Mouse (Mus musculus): Measurements from ENCODE around the gene Vapa.

DNA sequence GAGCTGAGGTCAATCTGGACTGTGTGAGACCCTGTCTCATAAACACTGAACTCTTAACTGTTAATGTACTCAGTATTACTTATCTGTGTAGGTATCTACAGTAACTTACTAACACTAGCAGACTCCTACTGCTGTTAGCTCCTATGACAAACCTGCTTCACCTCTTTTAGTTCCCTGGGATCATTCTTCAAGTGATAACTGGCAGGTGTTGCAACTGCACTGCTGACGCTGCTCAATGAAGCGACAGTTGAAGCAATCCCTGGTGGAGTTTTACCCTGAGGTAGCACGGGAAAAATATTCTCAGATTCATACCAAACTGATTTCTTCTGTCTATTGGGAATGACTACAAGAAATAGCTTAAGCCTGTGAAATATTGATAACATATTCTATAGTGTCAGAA, 26.5 kb downstream of the Vapa start:
- TF ChIP-seq POLR2A (IDR thresholded peaks at IDR 0.05; ENCODE audit: low read depth, low read length) (no peak), HCFC1 (IDR thresholded peaks at IDR 0.05; ENCODE audit: low read depth, low read length) (no peak), SMC3 (IDR thresholded peaks at IDR 0.05; ENCODE audit: low read depth, low read length) (no peak), CTCF (conservative IDR thresholded peaks at IDR 0.05 in 1 of 2, IDR thresholded peaks at IDR 0.05 in 1 of 2; ENCODE audit: low read depth in 2 of 2, low read length in 2 of 2) (no peak), RAD21 (IDR thresholded peaks at IDR 0.05; ENCODE audit: low read depth, low read length) (no peak), USF1 (IDR thresholded peaks at IDR 0.05; ENCODE audit: low read depth, low read length) (no peak), TCF12 (IDR thresholded peaks at IDR 0.05; ENCODE audit: low read depth, low read length) (no peak)

All from CH12.LX (cell line).